Mouse (Mus musculus) stomach, embryonic 14.5 days (tissue): ENCODE data around the gene B3galt1. TPM values are rescaled to one million over a fixed set of nuclear protein-coding genes. Genes with fewer than 3 reads are reported as not detected.

Experiments
- ATAC-seq: fragments of 200-750 bp; cut with Nextera tagmentation; 2 replicates; pipeline ENCODE4 v1.8.0; 2017; ENCODE audit warnings: low read depth, moderate TSS enrichment; ENCODE audit not compliant: insufficient number of reproducible peaks, insufficient read depth, low FRiP score
- H3K27ac ChIP-seq: fragments of 300-500 bp; sonication (generic); 2 replicates; pipeline ENCODE4 v1.5.1; 2014; ENCODE audit warnings: mild to moderate bottlenecking, low read length, moderate library complexity, mixed read lengths
- H3K27me3 ChIP-seq: fragments of 300-500 bp; sonication (generic); 2 replicates; pipeline ENCODE4 v1.6.1; 2014; ENCODE audit warnings: low read length, control low read depth, mixed read lengths; ENCODE audit not compliant: control insufficient read depth, insufficient read depth
- H3K36me3 ChIP-seq: fragments of 300-500 bp; sonication (generic); 2 replicates; pipeline ENCODE4 v1.6.1; 2014; ENCODE audit warnings: mild to moderate bottlenecking, control low read depth, low read length, moderate library complexity, mixed read lengths; ENCODE audit not compliant: control insufficient read depth, insufficient read depth
- H3K4me1 ChIP-seq: fragments of 300-500 bp; sonication (generic); 2 replicates; pipeline ENCODE4 v1.6.1; 2014; ENCODE audit warnings: low read length, control low read depth, mixed read lengths; ENCODE audit not compliant: control insufficient read depth, insufficient read depth
- H3K4me2 ChIP-seq: fragments of 300-500 bp; sonication (generic); replicated peaks from 2 replicates; pipeline ENCODE4 v1.6.1; 2014; ENCODE audit warnings: low read depth, low read length, control low read depth
- H3K4me3 ChIP-seq: fragments of 300-500 bp; sonication (generic); 2 replicates; pipeline ENCODE4 v1.5.1; 2014; ENCODE audit warnings: low read depth, low read length, control low read depth
- H3K9ac ChIP-seq: fragments of 300-500 bp; sonication (generic); replicated peaks from 2 replicates; pipeline ENCODE4 v1.6.1; 2014; ENCODE audit warnings: low read depth, mild to moderate bottlenecking, control low read depth, low read length, moderate library complexity, mixed read lengths
- H3K9me3 ChIP-seq: fragments of 300-500 bp; sonication (generic); 2 replicates; pipeline ENCODE4 v1.6.1; 2016; ENCODE audit warnings: low read depth, low read length, control low read depth; ENCODE audit not compliant: control insufficient read depth
- WGBS: fragments of 180-500 bp; shearing (Covaris S2); extraction: QIAGEN DNeasy Blood & Tissue Kit; methylation state at CpG from one replicate; pipeline ENCODE4 v1.1.7; 2014; 5-methylcytosine and 5-hydroxymethylcytosine counted together
- polyA plus RNA-seq: library from polyadenylated mRNA; unstranded; fragments of >200 nt; fragmentation: Nextera tagmentation; extraction: Ambion mirVana; gene quantifications from 2 replicates; pipeline ENCODE4 v1.2.1, GENCODE M21; 2014

Gene B3galt1
- polyA plus RNA-seq, 1 experiment from 2014 or later, result 11.7 TPM

DNA sequence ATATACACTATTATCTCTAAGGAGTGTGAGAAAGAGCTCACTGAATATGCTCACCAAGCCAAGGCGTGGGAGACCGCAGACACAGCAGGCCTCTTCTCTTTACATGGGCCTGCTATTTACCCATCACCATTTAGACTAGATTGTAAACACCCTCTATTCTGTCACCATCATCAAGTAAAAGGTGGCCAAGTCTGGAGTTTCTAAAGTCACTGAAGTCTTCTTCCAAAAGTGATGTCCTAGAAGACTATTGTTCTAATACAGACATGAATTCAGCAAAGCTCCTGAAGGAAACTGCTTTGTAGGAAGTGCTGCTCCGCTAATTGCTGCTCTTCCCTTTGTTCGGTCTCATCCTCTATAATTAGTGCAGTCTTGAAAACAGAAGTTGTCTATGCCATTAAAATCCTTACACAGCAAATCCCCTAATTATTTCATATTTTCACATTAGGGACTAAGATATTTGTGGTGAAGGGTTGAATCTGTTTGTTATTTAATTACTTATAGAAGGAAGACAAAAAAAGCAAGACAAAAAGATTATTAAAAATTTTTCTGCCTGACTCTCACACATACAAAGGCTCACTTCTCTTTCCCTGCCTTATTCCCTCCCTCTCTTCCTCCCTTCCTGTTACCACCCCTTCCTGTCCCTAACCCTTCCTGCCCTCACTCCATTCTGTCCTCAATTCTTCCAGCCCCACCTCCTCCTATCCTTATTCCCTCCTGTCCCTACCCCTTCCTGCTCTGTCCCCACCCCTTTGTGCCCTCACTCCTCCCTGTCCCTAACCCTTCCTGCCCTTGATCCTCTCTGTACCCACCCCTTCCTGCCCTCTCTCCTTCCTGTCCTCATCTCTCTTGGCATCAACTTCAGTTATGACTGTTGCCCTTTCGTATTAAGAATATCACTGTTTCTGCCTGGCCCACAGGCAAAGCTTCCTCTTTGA is 514.0 kb downstream of the B3galt1 start:
- 76% methylated on average over 5 of the region's 5 CpGs for WGBS

DNA sequence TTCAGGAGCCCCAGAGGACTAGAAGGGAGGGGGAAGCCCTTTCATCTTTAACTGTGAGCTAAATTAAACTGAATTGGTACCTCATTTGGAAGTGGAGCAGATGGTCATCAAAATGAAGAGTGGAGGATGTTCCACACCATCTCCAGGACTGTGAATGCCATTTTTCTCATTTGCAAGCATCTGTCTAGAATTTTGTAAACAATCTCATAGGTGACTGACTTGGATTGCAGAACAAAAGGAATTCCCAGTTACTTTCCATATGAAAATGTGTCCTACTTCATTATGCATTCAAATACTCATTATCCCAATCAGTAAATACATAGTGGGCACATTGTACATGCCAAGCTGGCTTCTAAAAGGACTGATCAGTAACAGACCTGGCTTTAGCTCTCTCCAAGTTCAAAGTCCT is 515.2 kb downstream of the B3galt1 start:
- Histone ChIP-seq H3K4me1 (no peaks in the 10 kb centered on the region), H3K4me2 (no peak overlapping the region)
- ATAC-seq, result no peak

More for the DNA sequence above, 514.0 kb downstream of the B3galt1 start:
- Histone ChIP-seq H3K4me2 (no peak overlapping the region), H3K27ac (no peak overlapping the region), H3K9me3 (no peaks in the 10 kb centered on the region), H3K27me3 (no peaks in the 10 kb centered on the region), H3K4me1 (no peaks in the 10 kb centered on the region), H3K9ac (no peak overlapping the region), H3K36me3 (no peaks in the 10 kb centered on the region), H3K4me3 (no peak overlapping the region)
- ATAC-seq, result no peak

DNA sequence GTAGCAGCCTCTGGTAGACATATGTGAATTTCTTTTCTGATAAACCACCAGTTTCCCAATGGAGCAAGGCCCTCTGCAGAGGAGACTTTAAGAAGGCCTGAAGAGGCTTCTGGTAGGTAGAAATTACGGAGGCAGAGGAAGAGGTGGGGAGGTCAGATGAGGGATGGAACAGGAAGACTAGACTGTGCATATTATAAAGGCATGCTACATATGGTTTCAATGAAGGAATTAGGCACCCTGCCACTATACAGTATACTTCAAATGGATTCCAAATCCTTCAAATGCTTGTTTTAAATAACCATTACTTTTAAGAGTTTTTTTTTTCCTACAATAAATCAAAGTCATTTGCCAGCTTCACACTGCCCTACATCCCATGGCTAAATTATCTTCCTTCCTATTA is 518.8 kb downstream of the B3galt1 start:
- Histone ChIP-seq H3K36me3 (no peaks in the 10 kb centered on the region), H3K9ac (no peak overlapping the region), H3K27me3 (no peaks in the 10 kb centered on the region), H3K4me1 (no peaks in the 10 kb centered on the region), H3K27ac (no peak overlapping the region), H3K4me3 (no peak overlapping the region), H3K9me3 (no peaks in the 10 kb centered on the region), H3K4me2 (no peak overlapping the region)
- 64% methylated on average over 1 of the region's 1 CpGs for WGBS
- no peak for ATAC-seq

More for the DNA sequence above, 515.2 kb downstream of the B3galt1 start:
- no peak overlapping the region for H3K9ac ChIP-seq
- H3K27me3 ChIP-seq, result no peaks in the 10 kb centered on the region
- no peaks in the 10 kb centered on the region for H3K36me3 ChIP-seq
- H3K27ac ChIP-seq, result no peak overlapping the region
- no peak overlapping the region for H3K4me3 ChIP-seq
- no peaks in the 10 kb centered on the region for H3K9me3 ChIP-seq

DNA sequence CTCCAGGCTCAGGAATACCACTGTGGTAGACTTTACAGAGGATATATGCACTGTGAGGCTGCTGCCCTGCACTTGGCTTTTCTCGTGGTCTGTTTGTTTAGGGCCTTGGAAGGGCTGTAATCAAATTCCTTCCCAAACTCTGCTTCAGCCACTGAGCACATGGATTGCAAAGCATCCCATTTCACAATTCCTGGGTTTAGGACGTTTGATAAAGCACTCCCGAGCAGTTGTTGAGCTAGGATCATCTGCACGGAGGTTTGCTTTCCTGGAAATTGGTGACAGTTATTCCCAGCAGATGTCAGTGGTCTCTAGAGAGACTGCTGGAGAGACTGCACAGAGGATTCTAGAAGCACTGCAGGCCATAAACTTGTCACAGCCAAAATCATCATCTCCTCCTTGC is 520.4 kb downstream of the B3galt1 start:
- no peak overlapping the region for H3K9ac ChIP-seq
- H3K36me3 ChIP-seq, result no peaks in the 10 kb centered on the region
- no peaks in the 10 kb centered on the region for H3K9me3 ChIP-seq
- H3K27ac ChIP-seq, result no peak overlapping the region
- ATAC-seq, result no peak
- 51% methylated on average over 4 of the region's 4 CpGs for WGBS
- H3K4me3 ChIP-seq, result no peak overlapping the region
- no peaks in the 10 kb centered on the region for H3K27me3 ChIP-seq
- H3K4me2 ChIP-seq, result no peak overlapping the region
- no peaks in the 10 kb centered on the region for H3K4me1 ChIP-seq

DNA sequence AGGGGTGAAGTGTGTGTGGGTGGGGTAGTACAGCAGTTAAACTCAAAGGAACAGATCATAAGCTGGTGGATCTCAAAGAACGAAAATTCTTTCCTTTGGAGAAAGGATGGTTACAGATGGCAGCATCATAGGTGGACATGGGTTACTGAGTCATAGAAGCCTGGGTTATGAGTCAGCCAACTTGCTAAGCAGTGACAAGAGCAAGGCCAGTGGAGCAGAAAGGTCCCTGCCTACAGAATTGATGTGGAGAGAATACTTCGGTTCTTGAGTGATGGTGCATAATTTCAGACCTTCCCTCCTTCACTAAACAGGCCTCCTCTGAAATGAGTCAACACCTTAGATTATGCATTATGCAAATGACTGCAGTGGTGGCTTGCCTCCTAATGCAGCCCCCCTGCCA is 525.9 kb downstream of the B3galt1 start:
- Histone ChIP-seq H3K4me1 (no peaks in the 10 kb centered on the region), H3K27ac (no peak overlapping the region), H3K4me3 (no peak overlapping the region), H3K27me3 (no peaks in the 10 kb centered on the region), H3K4me2 (no peak overlapping the region), H3K9me3 (no peaks in the 10 kb centered on the region), H3K9ac (no peak overlapping the region), H3K36me3 (no peaks in the 10 kb centered on the region)
- WGBS, result 81% methylated on average over 2 of the region's 2 CpGs
- ATAC-seq, result no peak

DNA sequence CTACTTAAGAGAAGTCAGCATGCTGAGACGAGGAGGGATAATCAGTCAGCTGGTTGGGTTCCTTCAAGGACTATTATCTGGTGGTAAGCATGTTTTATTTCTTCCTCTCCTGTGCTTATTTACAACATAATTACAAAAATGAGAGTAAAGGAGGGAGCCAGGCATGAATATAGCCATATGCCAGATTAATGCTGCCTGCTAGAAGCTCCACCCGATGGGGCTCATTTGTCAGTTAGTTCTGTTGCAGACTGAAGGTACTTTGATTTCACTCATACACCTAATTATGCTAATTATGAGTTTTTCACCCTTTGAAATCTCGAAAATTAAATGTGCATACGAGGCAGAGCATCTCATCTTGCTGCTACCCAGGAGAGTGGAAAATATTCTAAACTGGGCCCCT is 539.0 kb downstream of the B3galt1 start:
- 69% methylated on average over 4 of the region's 4 CpGs for WGBS
- ATAC-seq, result no peak
- no peaks in the 10 kb centered on the region for H3K27me3 ChIP-seq

DNA sequence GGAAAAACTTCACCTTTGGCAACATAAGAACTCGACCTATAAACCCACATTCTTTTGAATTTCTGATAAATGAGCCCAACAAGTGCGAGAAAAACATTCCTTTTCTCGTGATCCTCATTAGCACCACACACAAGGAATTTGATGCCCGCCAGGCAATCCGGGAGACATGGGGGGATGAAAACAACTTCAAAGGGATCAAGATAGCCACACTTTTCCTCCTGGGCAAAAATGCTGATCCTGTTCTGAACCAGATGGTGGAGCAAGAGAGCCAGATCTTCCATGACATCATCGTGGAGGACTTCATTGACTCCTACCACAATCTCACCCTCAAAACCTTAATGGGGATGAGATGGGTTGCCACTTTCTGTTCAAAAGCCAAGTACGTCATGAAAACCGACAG is 552.4 kb downstream of the B3galt1 start:
- Histone ChIP-seq H3K4me2 (no peak overlapping the region), H3K27me3 (no peaks in the 10 kb centered on the region), H3K9ac (no peak overlapping the region), H3K4me3 (no peak overlapping the region), H3K36me3 (no peaks in the 10 kb centered on the region), H3K4me1 (no peaks in the 10 kb centered on the region), H3K27ac (no peak overlapping the region), H3K9me3 (no peaks in the 10 kb centered on the region)
- ATAC-seq, result no peak
- WGBS, result 75% methylated on average over 8 of the region's 8 CpGs

More for the DNA sequence above, 539.0 kb downstream of the B3galt1 start:
- Histone ChIP-seq H3K9me3 (no peaks in the 10 kb centered on the region), H3K4me3 (no peak overlapping the region), H3K9ac (no peak overlapping the region), H3K27ac (no peak overlapping the region), H3K4me1 (no peaks in the 10 kb centered on the region), H3K4me2 (no peak overlapping the region), H3K36me3 (no peaks in the 10 kb centered on the region)

DNA sequence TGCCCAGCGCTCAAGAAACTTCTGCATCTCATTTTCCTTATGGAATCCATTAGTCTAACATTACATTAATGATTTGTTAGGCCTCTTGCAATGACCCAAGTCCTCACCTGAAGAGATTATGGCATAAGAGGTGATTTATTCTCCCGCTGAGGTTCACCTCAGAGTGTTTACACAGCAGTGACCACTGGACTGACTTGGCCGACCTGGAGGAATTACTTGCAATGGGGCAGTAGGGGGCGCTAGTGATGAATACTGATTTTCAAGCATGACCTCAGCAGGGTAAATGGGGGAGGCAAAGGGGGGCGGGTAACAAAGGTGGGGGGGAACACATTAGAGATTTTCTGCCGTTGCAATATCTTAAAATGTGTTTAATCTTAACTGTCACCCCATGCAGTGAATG is 559.1 kb downstream of the B3galt1 start:
- Histone ChIP-seq H3K4me3 (no peak overlapping the region), H3K9me3 (no peaks in the 10 kb centered on the region), H3K27ac (no peak overlapping the region), H3K4me1 (no peaks in the 10 kb centered on the region), H3K27me3 (no peaks in the 10 kb centered on the region), H3K9ac (no peak overlapping the region), H3K4me2 (no peak overlapping the region), H3K36me3 (no peaks in the 10 kb centered on the region)
- ATAC-seq, result no peak
- 37% methylated on average over 6 of the region's 6 CpGs for whole genome bisulfite sequencing
